Mouse (Mus musculus): ENCODE measurements around the gene Selenos. TPM values are rescaled to one million over a fixed set of nuclear protein-coding genes. Genes with fewer than 3 reads are reported as not detected.

The Selenos gene
- polyA plus RNA-seq (2012; rRNA removed; ENCODE audit: low replicate concordance), result 66.0 and 110 TPM in 2 replicates

DNA sequence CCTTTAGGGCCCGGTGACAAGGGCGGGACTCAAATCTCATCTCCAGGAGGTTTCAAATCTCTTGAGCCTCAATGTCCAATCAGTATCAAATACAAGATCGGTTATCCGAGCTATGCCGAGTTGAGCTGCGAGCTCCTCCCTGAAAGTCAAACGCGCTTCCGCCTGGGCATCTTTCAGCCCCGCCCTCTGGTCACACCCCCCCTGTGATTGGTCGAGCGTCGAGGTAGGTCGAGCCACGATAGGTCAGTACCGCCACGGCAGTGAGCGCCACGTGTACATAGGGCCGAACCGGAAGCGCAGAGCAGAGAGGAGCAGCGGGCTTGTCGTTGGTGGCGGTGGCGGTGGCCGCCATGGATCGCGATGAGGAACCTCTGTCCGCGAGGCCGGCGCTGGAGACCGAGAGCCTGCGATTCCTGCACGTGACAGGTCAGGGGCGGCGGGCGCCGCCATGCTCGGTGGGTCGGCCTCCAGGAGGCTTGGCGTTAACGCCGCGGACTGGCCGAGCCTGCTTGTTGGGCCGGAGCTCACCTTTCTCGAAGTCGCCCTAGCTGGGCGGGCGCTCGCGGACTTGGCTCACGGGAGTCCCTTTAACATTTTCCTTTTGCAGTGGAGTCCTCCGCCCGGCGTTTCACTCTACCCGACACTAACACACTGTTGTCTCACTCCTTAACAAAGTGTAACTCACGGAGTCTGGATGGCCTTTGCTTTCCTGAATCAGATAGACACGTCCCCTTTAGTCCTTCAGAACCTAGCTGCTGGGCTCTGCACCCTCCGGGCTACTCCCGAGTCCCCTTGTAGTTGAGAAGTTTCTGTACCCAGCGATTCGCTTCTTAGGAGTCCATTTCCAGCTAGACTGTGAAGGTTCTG lies at the start of gene Selenos:
Gene Selenos, plus strand, starts transcription at position 286 of the 867 bp plus-strand sequence.

GRCm38 (mm10) chr7:66043552-66044459 lies 35.6 kb upstream of the Selenos start, which contains the start of gene Gm45213:
Gene Gm45213 (plus strand): TSS chr7:66043602.

GRCm38 (mm10) chr7:66058703-66059102 lies 20.7 kb upstream of the Selenos start, which contains the start of gene Snrpa1:
Gene Snrpa1 (plus strand): TSS chr7:66059003.

DNA sequence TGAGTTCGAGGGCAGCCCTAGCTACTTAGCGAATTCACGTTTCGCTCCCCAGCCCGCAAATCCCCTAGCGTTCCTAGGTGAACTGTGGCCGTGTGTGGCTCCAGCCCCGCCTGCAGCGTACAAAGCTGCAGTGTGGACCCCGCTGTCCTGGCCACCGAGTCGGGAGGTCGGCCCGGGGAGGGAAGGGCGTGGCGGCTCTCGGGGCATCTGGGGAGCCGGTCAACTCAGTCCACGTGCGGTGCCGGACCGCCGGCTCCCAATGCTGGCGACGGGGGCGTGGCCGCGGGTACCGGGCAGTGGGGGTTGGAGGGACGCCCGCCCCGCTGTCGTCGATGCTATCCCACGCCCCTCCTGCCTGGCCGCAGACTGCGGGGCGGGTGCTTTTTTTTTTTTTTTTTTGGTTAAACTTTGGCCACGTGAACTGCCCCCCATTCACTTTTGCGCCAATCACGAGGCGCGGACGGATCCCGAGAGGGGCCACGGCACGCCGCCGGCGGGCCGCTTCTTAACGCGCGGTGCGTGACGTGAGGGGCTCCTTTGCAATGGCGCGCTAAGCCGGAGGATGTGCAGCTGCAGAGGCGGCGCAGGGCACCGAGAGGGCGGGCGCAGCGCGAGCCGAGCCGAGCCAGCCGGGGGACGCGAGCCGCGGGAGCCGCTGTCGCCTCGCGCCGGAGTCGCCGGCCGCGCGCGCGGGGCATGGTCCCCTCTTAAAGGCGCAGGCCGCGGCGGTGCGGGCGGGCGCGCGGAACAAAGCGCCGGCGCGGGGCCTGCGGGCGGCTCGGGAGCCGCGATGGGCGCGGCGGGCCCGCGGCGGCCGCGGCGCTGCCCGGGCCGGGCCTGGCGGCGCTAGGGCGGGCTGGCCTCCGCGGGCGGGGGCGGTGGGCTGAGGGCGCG lies 29.8 kb downstream of the Selenos start, which contains the start of gene Chsy1:
Gene Chsy1, plus strand, starts transcription at position 555 of the 894 bp plus-strand sequence.

Other genes starting within 250 kb of the Selenos start
- 23.3 and 30.7 TPM in 2 replicates for gene Pcsk6, start 217.9 kb upstream of the Selenos start, polyA plus RNA-seq (2012; rRNA removed; ENCODE audit: low replicate concordance)
- not detected in 2 replicates for gene Gm45213, start 36.0 kb upstream of the Selenos start, polyA plus RNA-seq (2012; rRNA removed; ENCODE audit: low replicate concordance)
- gene Snrpa1, start 20.6 kb upstream of the Selenos start, polyA plus RNA-seq (2012; rRNA removed; ENCODE audit: low replicate concordance), result 5.3 and 7.7 TPM in 2 replicates
- 11.4 and 12.9 TPM in 2 replicates for gene Chsy1, start 29.9 kb downstream of the Selenos start, polyA plus RNA-seq (2012; rRNA removed; ENCODE audit: low replicate concordance)